Mouse (Mus musculus) myocyte (in vitro differentiated cells): Measurements from ENCODE around the gene Dnase1l3.

Source experiments
- CEBPB ChIP-seq: IDR thresholded peaks from 2 replicates; pipeline ENCODE4 v1.6.1; 2011; ENCODE audit warnings: mild to moderate bottlenecking, moderate library complexity; ENCODE audit not compliant: poor library complexity, insufficient read depth, severe bottlenecking
- E2F4 ChIP-seq: IDR thresholded peaks from one replicate; pipeline ENCODE4 v1.6.1; 2011; ENCODE audit warnings: mild to moderate bottlenecking, control low read depth, moderate library complexity; ENCODE audit not compliant: insufficient read depth
- MAX ChIP-seq: IDR thresholded peaks from one replicate; pipeline ENCODE4 v1.6.1; 2011; ENCODE audit warnings: low read depth, mild to moderate bottlenecking, control low read depth
- MYOD1 ChIP-seq, 3 experiments: IDR thresholded peaks; one replicate each; pipeline ENCODE4 v1.6.1; 2011; ENCODE audit warnings: control low read depth in 2 of 3, low read depth in 2 of 3, mild to moderate bottlenecking in 2 of 3, moderate library complexity in 1 of 3; ENCODE audit not compliant: insufficient read length in 2 of 3, control insufficient read depth in 1 of 3
- MYOG ChIP-seq, 3 experiments: IDR thresholded peaks; one replicate each; pipeline ENCODE4 v1.6.1; 2011; ENCODE audit warnings: control low read depth in 2 of 3, low read depth in 2 of 3, mild to moderate bottlenecking in 2 of 3; ENCODE audit not compliant: insufficient read length in 2 of 3, control insufficient read depth in 1 of 3, insufficient read depth in 1 of 3
- POLR2A ChIP-seq: IDR thresholded peaks from one replicate; pipeline ENCODE4 v1.6.1; 2011; ENCODE audit warnings: low read depth, mild to moderate bottlenecking, control low read depth, moderate library complexity; ENCODE audit not compliant: insufficient read length
- POLR2AphosphoS2 ChIP-seq: IDR thresholded peaks from one replicate; pipeline ENCODE4 v1.6.1; 2011; ENCODE audit warnings: low read depth, control low read depth; ENCODE audit not compliant: insufficient read length
- REST ChIP-seq: IDR thresholded peaks from one replicate; pipeline ENCODE4 v1.6.1; 2011; ENCODE audit warnings: mild to moderate bottlenecking, control low read depth, moderate library complexity; ENCODE audit not compliant: insufficient read depth, insufficient read length
- TCF12 ChIP-seq: IDR thresholded peaks from one replicate; pipeline ENCODE4 v1.6.1; 2011; ENCODE audit warnings: mild to moderate bottlenecking, control low read depth; ENCODE audit not compliant: poor library complexity, insufficient read depth, severe bottlenecking
- TCF3 ChIP-seq: IDR thresholded peaks from one replicate; pipeline ENCODE4 v1.6.1; 2011; ENCODE audit warnings: low read depth, control low read depth; ENCODE audit not compliant: insufficient read length
- USF1 ChIP-seq: IDR thresholded peaks from one replicate; pipeline ENCODE4 v1.6.1; 2011; ENCODE audit warnings: low read depth, mild to moderate bottlenecking, control low read depth, moderate library complexity

DNA sequence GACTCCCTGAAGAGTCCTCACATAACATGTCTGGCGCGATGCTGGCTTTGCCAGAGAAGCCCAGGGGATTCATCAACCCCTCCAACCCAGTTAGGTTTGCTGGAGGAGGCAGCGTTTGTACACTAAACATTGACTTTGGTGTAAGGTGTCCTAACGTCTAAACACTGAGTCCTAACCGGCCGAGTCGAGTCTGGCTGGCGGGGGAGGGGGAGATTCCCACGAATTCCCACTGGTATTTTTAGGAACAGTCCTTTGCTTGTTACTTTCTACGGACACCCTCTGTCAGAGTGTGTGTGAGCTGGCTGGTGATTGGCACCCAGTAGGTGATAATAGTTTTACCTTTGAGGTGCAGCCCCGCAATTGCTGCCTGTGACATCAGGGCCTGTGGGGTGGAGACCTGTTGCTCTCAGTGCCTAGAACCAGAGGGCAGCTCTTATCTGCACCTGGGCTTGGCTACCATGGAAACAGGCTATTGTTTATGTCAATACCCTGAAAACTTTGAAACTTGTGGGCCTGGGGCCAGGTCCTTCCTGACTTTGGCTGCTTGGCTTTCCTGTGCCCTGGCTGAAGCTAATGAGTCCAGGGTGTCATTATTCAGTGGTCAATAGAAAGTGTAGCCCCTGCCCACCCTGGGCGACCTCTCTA lies 41.6 kb downstream of the Dnase1l3 start:
- peak; percentile 30 for TF ChIP-seq POLR2AphosphoS2
- TF ChIP-seq E2F4 = no peak
- TF ChIP-seq POLR2A = no peak
- no peak for TF ChIP-seq MYOD1 (IDR thresholded peaks at IDR 0.05; ENCODE audit: control insufficient read depth in 1 of 3, insufficient read length in 2 of 3, low read depth in 2 of 3)
- no peak for TF ChIP-seq USF1
- no peak for TF ChIP-seq REST
- TF ChIP-seq CEBPB = no peak
- TF ChIP-seq TCF12 = no peak
- TF ChIP-seq MAX = no peak
- no peak for TF ChIP-seq MYOG (IDR thresholded peaks at IDR 0.05; ENCODE audit: control insufficient read depth in 1 of 3, insufficient read depth in 1 of 3, insufficient read length in 2 of 3, low read depth in 2 of 3)
- no peak for TF ChIP-seq TCF3
